Mouse (Mus musculus): ENCODE results near the gene Rhd. TPM values are rescaled to one million over a fixed set of nuclear protein-coding genes. Genes with fewer than 3 reads are reported as not detected.
"Not testable (repeated sequence)": the region's sequence is repeated elsewhere in the genome, so short reads cannot be mapped to it uniquely, and the experiment has no call there.

Gene Rhd
- polyA plus RNA-seq, 2 experiments: 260 to 576 TPM

GRCm38 (mm10) chr4:134826348-134826747 is 38.0 kb upstream of the Rhd start:
- H3K36me3 ChIP-seq (replicated peaks; ENCODE audit: control insufficient read depth, insufficient read depth, low read depth): peaks cover 46% of the 10 kb centered on the region
- ATAC-seq (ENCODE audit: insufficient read depth): no peak
- H3K9me3 ChIP-seq (ENCODE audit: control insufficient read depth, low read length): no peaks in the 10 kb centered on the region

GRCm38 (mm10) chr4:134827806-134828205 is 36.5 kb upstream of the Rhd start:
- DNase-seq (ENCODE audit: low read depth in 3 of 3, low spot score in 3 of 3) (no peak), ATAC-seq (ENCODE audit: insufficient read depth) (no peak)
- Histone ChIP-seq H3K27me3 (ENCODE audit: control insufficient read depth, insufficient read depth, low read length) (no peaks in the 10 kb centered on the region), H3K27ac (no peak overlapping the region), H3K9ac (replicated peaks) (no peak overlapping the region), H3K4me3 (ENCODE audit: insufficient read depth in 1 of 2, low read depth in 2 of 2, low read length in 2 of 2) (no peak overlapping the region), H3K4me2 (ENCODE audit: low read depth) (no peak overlapping the region), H3K9me3 (ENCODE audit: control insufficient read depth, low read length) (no peaks in the 10 kb centered on the region), H3K36me3 (replicated peaks; ENCODE audit: control insufficient read depth, insufficient read depth, low read depth) (peaks cover 53% of the 10 kb centered on the region), H3K4me1 (replicated peaks; ENCODE audit: control insufficient read depth in 2 of 2, insufficient read depth in 2 of 2, low read length in 1 of 2) (no peaks in the 10 kb centered on the region)
- 80% methylated on average over 11 of the region's 11 CpGs for WGBS (ENCODE audit: insufficient replicate concordance)
- TF ChIP-seq CTCF (IDR thresholded peaks at IDR 0.05; ENCODE audit: low read depth) (no peak), EP300 (IDR thresholded peaks at IDR 0.05; ENCODE audit: low read depth) (no peak)

More at GRCm38 (mm10) chr4:134826348-134826747, 38.0 kb upstream of the Rhd start:
- Histone ChIP-seq H3K4me3 (ENCODE audit: insufficient read depth in 1 of 2, low read depth in 2 of 2, low read length in 2 of 2) (no peak overlapping the region), H3K9ac (replicated peaks) (no peak overlapping the region), H3K4me1 (replicated peaks; ENCODE audit: control insufficient read depth in 2 of 2, insufficient read depth in 2 of 2, low read length in 1 of 2) (peaks cover 0 to 2% of the 10 kb centered on the region in 2 experiments; a peak in 1 of 4 replicates), H3K27ac (no peak overlapping the region), H3K27me3 (ENCODE audit: control insufficient read depth, insufficient read depth, low read length) (no peaks in the 10 kb centered on the region), H3K4me2 (ENCODE audit: low read depth) (no peak overlapping the region)
- TF ChIP-seq EP300 (IDR thresholded peaks at IDR 0.05; ENCODE audit: low read depth): no peak
- TF ChIP-seq CTCF (IDR thresholded peaks at IDR 0.05; ENCODE audit: low read depth): no peak
- no peak for DNase-seq (ENCODE audit: low read depth in 3 of 3, low spot score in 3 of 3)

- no peak overlapping the region for H3K4me2 ChIP-seq (ENCODE audit: low read depth)
- TF ChIP-seq EP300 (IDR thresholded peaks at IDR 0.05; ENCODE audit: low read depth) (no peak), CTCF (IDR thresholded peaks at IDR 0.05; ENCODE audit: low read depth) (no peak)
- H3K4me3 ChIP-seq (ENCODE audit: insufficient read depth in 1 of 2, low read depth in 2 of 2, low read length in 2 of 2): no peak overlapping the region
- H3K9ac ChIP-seq (replicated peaks): no peak overlapping the region
- H3K4me1 ChIP-seq (replicated peaks; ENCODE audit: control insufficient read depth in 2 of 2, insufficient read depth in 2 of 2, low read length in 1 of 2): no peaks in the 10 kb centered on the region
- no peak for ATAC-seq (ENCODE audit: insufficient read depth)
- no peak for DNase-seq (ENCODE audit: low read depth in 3 of 3, low spot score in 3 of 3)
- H3K9me3 ChIP-seq (ENCODE audit: control insufficient read depth, low read length): no peaks in the 10 kb centered on the region
- peaks cover 44% of the 10 kb centered on the region for H3K36me3 ChIP-seq (replicated peaks; ENCODE audit: control insufficient read depth, insufficient read depth, low read depth)
- H3K27me3 ChIP-seq (ENCODE audit: control insufficient read depth, insufficient read depth, low read length): no peaks in the 10 kb centered on the region
- 90% methylated on average over 3 of the region's 3 CpGs for WGBS (ENCODE audit: insufficient replicate concordance)
- no peak overlapping the region for H3K27ac ChIP-seq
These were observed 32.4 kb upstream of the Rhd start for GRCm38 (mm10) chr4:134831934-134832333.

- Histone ChIP-seq H3K4me1 (replicated peaks; ENCODE audit: control insufficient read depth in 2 of 2, insufficient read depth in 2 of 2, low read length in 1 of 2) (peaks cover 0 to 4% of the 10 kb centered on the region in 2 experiments; a peak in 1 of 4 replicates), H3K9ac (replicated peaks) (no peak overlapping the region), H3K4me2 (ENCODE audit: low read depth) (no peak overlapping the region), H3K27me3 (ENCODE audit: control insufficient read depth, insufficient read depth, low read length) (no peaks in the 10 kb centered on the region), H3K4me3 (ENCODE audit: insufficient read depth in 1 of 2, low read depth in 2 of 2, low read length in 2 of 2) (no peak overlapping the region), H3K36me3 (replicated peaks; ENCODE audit: control insufficient read depth, insufficient read depth, low read depth) (peaks cover 22% of the 10 kb centered on the region), H3K27ac (no peak overlapping the region), H3K9me3 (ENCODE audit: control insufficient read depth, low read length) (no peaks in the 10 kb centered on the region)
- DNase-seq (ENCODE audit: low read depth in 3 of 3, low spot score in 3 of 3) (no peak), ATAC-seq (ENCODE audit: insufficient read depth) (no peak)
- 86% methylated on average over 4 of the region's 4 CpGs for WGBS (ENCODE audit: insufficient replicate concordance)
- TF ChIP-seq CTCF (IDR thresholded peaks at IDR 0.05; ENCODE audit: low read depth): no peak
- TF ChIP-seq EP300 (IDR thresholded peaks at IDR 0.05; ENCODE audit: low read depth): no peak
These were observed 28.9 kb upstream of the Rhd start for GRCm38 (mm10) chr4:134835486-134835885.

- Histone ChIP-seq H3K4me3 (ENCODE audit: insufficient read depth in 1 of 2, low read depth in 2 of 2, low read length in 2 of 2) (no peak overlapping the region), H3K4me1 (replicated peaks; ENCODE audit: control insufficient read depth in 2 of 2, insufficient read depth in 2 of 2, low read length in 1 of 2) (peaks cover 0 to 4% of the 10 kb centered on the region in 2 experiments; a peak in 1 of 4 replicates), H3K36me3 (replicated peaks; ENCODE audit: control insufficient read depth, insufficient read depth, low read depth) (peaks cover 4% of the 10 kb centered on the region), H3K9ac (replicated peaks) (no peak overlapping the region), H3K9me3 (ENCODE audit: control insufficient read depth, low read length) (no peaks in the 10 kb centered on the region), H3K27me3 (ENCODE audit: control insufficient read depth, insufficient read depth, low read length) (no peaks in the 10 kb centered on the region), H3K27ac (no peak overlapping the region), H3K4me2 (ENCODE audit: low read depth) (no peak overlapping the region)
- no peak for ATAC-seq (ENCODE audit: insufficient read depth)
- no peak for DNase-seq (ENCODE audit: low read depth in 3 of 3, low spot score in 3 of 3)
- TF ChIP-seq CTCF (IDR thresholded peaks at IDR 0.05; ENCODE audit: low read depth) (no peak), EP300 (IDR thresholded peaks at IDR 0.05; ENCODE audit: low read depth) (no peak)
- WGBS (ENCODE audit: insufficient replicate concordance): 35% methylated on average over 1 of the region's 1 CpGs
These were observed 26.1 kb upstream of the Rhd start for GRCm38 (mm10) chr4:134838221-134838620.

- not testable (repeated sequence) for H3K4me3 ChIP-seq (ENCODE audit: insufficient read depth in 1 of 2, low read depth in 2 of 2, low read length in 2 of 2); H3K36me3 ChIP-seq (replicated peaks; ENCODE audit: control insufficient read depth, insufficient read depth, low read depth); ATAC-seq (ENCODE audit: insufficient read depth); H3K9ac ChIP-seq (replicated peaks); H3K27ac ChIP-seq; H3K9me3 ChIP-seq (ENCODE audit: control insufficient read depth, low read length); H3K27me3 ChIP-seq (ENCODE audit: control insufficient read depth, insufficient read depth, low read length); H3K4me1 ChIP-seq (replicated peaks; ENCODE audit: control insufficient read depth in 2 of 2, insufficient read depth in 2 of 2, low read length in 1 of 2); H3K4me2 ChIP-seq (ENCODE audit: low read depth); DNase-seq (ENCODE audit: low read depth in 3 of 3, low spot score in 3 of 3)
- 72% methylated on average over 3 of the region's 3 CpGs for WGBS (ENCODE audit: insufficient replicate concordance)
These were observed 25.6 kb upstream of the Rhd start for GRCm38 (mm10) chr4:134838706-134839105.
